Mouse (Mus musculus): ENCODE measurements around the gene Dusp28.

Dusp28 gene

DNA sequence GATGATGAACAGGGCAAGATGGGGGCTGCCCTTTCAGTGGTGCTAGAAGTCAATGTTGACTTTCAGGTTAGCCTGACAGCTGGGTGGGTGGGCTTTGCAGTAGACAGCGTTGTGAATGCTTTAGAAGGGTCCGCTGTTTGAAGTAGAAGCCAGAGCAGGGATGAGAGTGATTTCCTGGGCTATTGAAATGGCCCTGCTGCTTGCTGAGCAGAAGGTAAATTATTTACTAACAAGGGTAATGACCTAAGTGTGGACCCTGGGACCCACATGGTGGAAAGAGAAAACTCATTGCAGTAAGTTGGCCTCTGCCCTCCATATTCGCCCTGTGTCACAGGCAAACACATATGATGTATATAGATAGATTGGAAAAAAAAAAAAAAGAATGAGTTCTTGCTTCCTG is 29.7 kb downstream of the Dusp28 start:
- no peak for DNase-seq (ENCODE audit: low read depth in 1 of 2, low spot score in 2 of 2)

DNA sequence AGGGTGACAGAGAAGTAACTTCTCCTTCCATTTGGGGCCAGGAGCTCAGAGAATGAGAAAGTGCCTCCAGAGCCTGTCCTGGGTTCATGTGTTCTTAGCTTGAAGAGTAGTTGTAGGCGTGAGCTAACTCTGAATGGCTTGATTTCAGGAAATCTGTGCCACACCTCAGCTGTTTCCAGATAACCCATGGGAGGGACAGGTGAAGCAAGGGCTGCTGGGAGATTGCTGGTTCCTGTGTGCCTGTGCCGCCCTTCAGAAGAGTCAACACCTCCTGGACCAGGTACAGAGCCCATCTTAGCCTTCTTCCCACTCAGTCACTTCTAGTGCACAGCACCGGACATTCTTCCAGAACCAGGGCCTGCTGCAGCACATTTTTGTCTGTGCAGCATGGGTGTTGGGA is 31.0 kb downstream of the Dusp28 start:
- DNase-seq (ENCODE audit: low read depth in 1 of 2, low spot score in 2 of 2), result no peak

DNA sequence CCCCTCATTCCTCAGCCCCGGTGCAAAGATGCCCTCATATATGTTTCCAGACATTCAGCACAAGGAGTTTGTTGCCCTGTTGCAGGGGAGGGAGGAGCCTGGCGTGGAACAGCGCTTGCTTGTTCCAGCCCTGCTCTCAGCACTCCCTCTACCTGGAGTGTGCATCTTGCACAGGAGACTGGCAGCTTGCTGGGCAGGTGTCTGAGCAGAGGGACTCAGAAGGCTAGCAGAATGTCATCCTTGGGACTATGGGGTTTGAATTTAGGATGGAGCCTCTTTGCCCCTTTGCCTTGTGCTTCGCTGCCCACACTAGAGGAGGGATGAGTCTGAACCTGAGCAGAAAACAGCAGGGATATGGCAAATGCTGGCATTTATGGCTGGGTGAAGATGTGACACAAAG is 33.0 kb downstream of the Dusp28 start:
- DNase-seq (ENCODE audit: low read depth in 1 of 2, low spot score in 2 of 2), result no peak

DNA sequence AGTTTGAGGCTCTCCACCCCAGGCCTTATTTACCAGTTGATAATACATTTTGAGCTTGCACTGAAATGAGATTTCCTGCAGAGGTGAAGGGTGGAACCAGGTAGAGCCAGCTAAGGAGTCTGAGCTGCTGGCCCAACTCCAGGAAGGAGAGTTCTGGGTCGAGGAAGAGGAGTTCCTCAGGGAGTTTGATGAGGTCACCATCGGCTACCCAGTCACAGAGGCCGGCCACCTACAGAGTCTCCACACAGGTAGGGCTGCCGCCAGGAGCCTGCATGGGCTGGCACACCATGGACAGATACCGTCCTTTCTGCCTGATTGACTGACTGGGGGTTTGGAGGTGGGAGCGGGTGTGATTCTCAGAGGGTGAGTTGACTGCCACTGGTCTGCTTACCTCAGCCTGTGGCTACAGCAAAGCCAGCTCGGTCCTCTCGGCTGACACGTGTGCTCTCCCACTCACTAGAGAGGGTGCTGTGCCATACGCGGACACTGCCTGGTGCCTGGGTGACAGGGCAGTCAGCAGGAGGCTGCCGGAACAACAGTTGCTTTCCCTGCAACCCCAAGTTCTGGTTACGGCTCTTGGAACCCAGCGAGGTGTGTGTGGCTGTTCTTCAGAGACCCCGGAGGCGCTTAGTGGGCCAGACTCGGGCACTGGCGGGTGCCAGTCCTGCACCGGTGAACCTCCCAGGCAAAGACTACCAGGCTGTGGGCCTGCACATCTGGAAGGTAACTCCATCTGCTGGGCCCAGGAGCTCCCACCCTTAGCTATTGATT is 36.6 kb downstream of the Dusp28 start:
- no peak for DNase-seq (ENCODE audit: low read depth in 1 of 2, low spot score in 2 of 2)

DNA sequence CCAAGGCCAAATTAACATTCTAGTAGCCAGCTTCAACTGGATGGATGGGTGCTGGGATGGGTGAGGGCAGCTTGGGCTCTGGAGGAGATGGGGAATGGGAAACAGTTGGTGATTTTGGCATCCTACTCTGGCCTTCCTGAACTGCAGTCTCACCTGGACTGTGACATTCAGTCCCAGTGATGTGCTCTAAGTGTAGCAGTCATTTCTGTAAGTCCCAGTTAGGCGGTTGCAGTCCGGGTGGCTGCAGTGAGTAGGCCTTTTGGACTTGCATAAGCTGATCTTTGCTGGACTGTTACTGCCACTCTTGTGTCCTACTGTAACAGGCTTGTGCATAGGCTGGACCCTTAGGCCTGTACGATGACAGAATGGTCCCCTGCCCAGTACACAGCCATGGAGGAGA is 41.2 kb downstream of the Dusp28 start:
- DNase-seq (ENCODE audit: low read depth in 1 of 2, low spot score in 2 of 2), result no peak

DNA sequence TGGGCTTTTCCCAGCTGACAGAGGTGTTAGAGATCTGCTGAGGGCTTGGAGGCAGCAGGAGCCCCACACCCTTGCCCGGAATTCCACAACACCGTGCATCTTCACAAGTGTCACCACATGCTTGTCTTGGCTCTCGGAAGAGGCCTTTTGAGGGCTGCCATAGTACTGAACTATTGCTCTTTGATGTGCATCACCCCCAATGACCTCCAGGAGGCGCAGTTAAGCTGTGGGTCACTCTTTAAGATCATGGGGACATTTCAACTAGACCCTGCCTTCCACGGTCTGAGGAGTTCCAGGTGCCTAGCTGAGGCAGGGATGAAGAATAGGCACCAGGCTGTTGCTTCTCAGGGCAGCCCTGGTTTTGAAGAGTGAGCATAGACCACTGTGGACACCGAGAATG is 42.6 kb downstream of the Dusp28 start:
- DNase-seq (ENCODE audit: low read depth in 1 of 2, low spot score in 2 of 2), result no peak

DNA sequence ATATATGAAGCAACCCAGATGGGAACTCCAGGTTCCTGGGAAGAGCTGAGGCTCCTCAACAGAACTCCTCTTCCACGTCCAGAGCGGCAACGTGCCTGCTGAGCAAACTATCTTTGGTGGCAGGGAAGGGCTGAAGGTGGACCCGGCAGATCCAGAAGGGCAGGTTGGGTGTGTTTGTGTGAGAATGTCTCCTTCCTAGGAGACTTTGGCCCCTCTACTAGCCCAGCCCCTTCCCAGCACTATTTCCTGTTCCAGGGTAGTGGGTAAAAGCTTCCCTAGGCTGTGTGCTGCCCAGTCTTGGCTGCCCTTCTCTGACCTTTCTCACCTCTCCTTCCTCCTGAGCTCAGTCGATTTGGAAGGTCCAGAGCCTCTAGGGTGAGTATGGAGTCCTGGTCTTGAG is 43.8 kb downstream of the Dusp28 start, which contains the start of gene Gpr35:
TSS of gene Gpr35 (plus strand) at position 259 of the 400 bp plus-strand sequence.
- no peak for DNase-seq (ENCODE audit: low read depth in 1 of 2, low spot score in 2 of 2)

DNA sequence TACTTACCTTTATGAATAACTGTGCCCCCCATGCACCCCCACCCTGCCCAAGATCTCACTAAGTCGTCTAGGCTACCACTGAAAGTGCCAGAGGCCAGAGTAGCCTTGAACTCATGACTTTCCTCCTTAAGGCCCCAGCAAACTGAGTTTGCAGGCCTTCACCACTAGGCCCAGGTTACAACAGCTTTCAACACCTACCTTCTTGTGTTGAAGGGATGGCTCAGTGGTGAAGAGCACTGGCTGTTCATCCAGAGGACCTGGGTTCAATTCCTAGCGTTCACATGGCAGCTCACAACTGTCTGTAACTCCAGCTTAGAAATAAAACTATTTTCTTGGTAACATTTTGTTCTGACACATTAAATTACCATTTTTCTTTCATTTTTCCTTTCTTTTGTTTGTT is 46.9 kb downstream of the Dusp28 start:
- no peak for DNase-seq (ENCODE audit: low read depth in 1 of 2, low spot score in 2 of 2)

DNA sequence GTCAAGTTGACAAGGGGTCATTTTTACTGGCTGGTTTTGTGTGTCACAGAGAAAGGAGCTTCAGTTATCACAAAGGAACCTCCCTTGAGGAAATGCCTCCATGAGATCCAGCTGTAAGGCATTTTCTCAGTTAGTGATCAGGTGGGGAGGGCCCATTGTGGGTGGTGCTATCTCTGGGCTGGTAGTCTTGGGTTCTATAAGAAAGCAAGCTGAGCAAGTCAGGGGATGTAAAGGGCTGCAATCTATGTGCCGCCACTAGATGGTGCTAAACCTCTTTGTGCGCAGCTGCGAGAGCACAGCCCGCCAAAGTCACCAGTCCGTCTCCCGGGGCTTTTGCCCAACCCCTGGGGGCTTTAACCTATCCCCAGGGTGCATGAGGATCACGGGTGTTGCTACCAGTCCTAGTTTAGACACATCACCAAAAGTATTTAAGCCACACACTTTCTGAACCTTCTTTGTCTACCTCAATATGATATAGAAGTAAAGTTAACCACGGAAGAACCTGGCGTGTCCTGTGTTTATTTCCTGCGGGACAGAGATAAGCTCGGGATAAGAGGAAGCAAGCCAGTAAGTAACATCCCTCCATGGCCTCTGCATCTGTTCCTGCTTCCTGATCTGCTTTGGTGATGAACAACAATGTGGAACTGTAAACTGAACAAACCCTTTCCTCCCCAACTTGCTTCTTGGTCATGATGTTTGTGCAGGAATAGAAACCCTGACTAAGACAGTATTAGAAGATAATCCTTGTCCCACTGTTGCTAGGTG is 50.0 kb downstream of the Dusp28 start:
- DNase-seq (ENCODE audit: low read depth in 1 of 2, low spot score in 2 of 2), result peak in 1 of 2 experiments; percentile 52

All from monocyte, adult 2 months (primary cell).